Mouse (Mus musculus) liver, adult (tissue): ENCODE measurements around the gene Pdcd2l.

Source experiments
- GATA4 ChIP-seq: IDR thresholded peaks from 2 replicates; pipeline ENCODE4 v1.6.1; 2014; ENCODE audit warnings: mild to moderate bottlenecking, low read length; ENCODE audit not compliant: insufficient replicate concordance

Pdcd2l gene

GRCm38 (mm10) chr7:34169454-34169853 is 27.0 kb downstream of the Pdcd2l start, which contains the start of gene Uba2:
Uba2 (minus strand) TSS chr7:34169599.
- no peak for TF ChIP-seq GATA4

- no peak; the same call in 1 of the 2 replicates for TF ChIP-seq GATA4
Measured at GRCm38 (mm10) chr7:34168470-34169251, 27.8 kb downstream of the Pdcd2l start.

- TF ChIP-seq GATA4 = no peak
Measured at GRCm38 (mm10) chr7:34167766-34168469, 28.5 kb downstream of the Pdcd2l start.

DNA sequence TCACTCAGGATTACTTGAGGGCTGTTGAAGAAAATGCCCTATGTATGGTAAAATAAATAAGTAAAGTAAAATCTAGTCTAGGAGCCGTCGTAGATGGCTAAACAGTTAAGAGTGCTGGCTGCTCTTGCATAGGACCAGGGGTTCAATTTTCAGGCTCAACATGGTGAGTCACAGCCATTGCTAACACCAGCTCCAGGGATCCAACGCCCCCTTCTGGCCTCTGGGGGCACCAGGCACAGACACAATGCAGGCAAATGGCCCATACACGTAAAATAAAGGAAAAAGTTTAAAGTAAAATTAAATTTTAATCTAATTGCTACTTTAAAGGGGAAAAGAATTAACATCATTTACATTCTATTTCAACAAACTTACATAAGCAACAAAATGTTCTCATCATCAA is 29.6 kb downstream of the Pdcd2l start:
- no peak for TF ChIP-seq GATA4

GRCm38 (mm10) chr7:34165999-34166398 is 30.5 kb downstream of the Pdcd2l start:
- no peak for TF ChIP-seq GATA4

DNA sequence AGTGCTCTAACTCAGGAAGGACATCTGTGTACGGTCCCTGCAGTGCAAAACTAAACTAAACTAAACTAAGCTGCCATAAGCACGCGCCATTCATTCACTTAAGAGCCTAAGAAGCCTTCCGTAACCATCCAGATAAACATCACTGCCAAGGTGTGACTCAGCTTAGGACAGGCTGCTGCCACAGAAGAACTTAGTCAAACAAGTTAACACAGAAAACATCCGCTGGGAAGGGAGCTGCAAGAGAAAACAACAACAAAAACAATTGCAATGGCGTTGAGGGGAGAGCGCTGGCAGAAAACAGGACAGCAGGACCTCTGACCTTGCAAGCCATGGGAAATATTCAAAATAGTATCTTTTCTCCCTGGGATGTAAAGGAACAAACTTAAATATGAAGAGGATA is 31.8 kb downstream of the Pdcd2l start:
- no peak for TF ChIP-seq GATA4

DNA sequence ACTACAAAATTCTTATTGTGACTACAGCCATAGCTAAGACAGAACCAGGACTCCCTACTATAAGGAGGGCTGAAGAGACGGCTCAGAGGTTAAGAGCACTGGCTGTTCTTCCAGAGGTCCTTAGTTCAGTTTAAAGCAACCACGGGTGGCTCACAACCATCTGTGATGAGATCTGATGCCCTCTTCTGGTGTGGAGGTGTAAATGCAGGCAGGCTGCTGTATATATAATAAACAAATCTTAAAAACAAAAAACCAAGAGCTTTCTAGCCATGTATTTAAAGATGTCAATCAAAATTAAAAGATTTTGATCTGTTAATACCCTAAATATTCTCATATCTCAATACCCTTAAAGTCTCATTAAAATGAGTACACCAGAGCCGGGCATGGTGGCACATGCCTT is 37.3 kb downstream of the Pdcd2l start:
- no peak for TF ChIP-seq GATA4

DNA sequence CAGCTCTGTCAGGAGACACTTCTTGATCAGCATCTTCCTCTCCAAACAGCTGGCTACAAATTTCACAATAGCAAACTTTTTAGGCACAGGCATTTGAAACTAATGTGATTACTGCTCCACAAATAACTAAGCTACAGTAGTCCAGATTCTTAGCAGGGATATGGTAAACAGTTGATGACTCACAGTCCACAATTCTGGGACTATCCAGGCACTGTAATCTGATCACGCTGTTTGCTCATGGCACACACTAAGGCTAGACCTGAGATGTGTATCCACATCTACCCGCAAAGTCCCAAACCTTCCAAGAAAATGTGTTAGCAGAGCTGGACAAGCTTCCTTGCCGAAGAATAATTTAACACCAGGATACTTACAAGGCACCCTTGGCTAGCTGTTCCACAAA is 38.5 kb downstream of the Pdcd2l start:
- TF ChIP-seq GATA4 = no peak

DNA sequence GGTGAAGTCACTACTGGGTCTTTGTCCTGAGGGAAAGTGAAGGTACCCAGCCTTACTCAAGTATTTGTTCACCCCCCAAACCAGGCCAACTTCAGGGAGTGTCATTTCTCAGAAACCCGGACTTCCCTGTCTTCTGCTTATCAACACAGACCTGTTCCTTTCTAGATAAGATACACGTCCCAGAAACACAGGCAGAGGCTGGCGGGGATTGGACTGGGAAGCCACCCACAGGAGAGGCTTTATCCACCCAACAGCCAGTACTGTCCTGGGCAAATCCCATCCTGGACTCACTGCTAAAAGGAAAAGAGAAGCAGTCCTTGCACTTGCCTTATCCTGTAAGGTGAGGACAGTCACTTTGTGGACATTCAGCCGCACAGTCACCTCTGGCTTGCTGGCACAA is 49.3 kb downstream of the Pdcd2l start:
- TF ChIP-seq GATA4 = peak; percentile 66; the same call in 1 of the 2 replicates

GRCm38 (mm10) chr7:34141123-34141522 is 55.3 kb downstream of the Pdcd2l start:
- TF ChIP-seq GATA4 = no peak

DNA sequence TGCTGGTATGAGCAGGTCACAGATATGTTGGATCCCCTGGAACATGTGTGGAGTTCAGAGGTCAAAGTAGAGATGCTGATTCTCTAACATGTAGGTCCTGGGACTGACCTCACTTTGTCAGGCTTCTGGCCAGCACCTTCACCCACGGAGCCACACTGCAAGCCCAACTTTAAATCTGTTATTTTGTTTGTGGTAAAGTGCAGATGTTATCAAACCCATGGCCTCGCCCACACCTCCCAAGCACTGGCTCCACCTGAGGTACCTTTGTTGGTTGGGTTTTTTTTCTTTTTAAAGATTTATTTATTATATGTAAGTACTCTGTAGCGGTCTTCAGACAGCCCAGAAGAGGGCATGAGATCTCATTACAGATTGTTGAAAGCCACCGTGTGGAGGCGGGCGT is 57.0 kb downstream of the Pdcd2l start:
- no peak for TF ChIP-seq GATA4
